Mouse (Mus musculus): ENCODE data around the gene 1700021F05Rik.
"Not testable (repeated sequence)": the region's sequence is repeated elsewhere in the genome, so short reads cannot be mapped to it uniquely, and the experiment has no call there.

The 1700021F05Rik gene

GRCm38 (mm10) chr10:43538831-43539230 lies 2.0 kb downstream of the 1700021F05Rik start:
- no peak for DNase-seq (ENCODE audit: low spot score)

GRCm38 (mm10) chr10:43537652-43538051 lies 3.1 kb downstream of the 1700021F05Rik start:
- DNase-seq (ENCODE audit: low spot score), result peak; percentile 18

- DNase-seq (ENCODE audit: low spot score), result no peak
These were observed 6.4 kb downstream of the 1700021F05Rik start for GRCm38 (mm10) chr10:43534382-43534781.

- no peak for DNase-seq (ENCODE audit: low spot score)
These were observed 13.2 kb downstream of the 1700021F05Rik start for GRCm38 (mm10) chr10:43527283-43528269.

GRCm38 (mm10) chr10:43523931-43524330 lies 16.9 kb downstream of the 1700021F05Rik start, which contains the start of gene Gm9803:
TSS of gene Gm9803 (plus strand) at chr10:43524084.
- DNase-seq (ENCODE audit: low spot score), result not testable (repeated sequence)

- no peak for DNase-seq (ENCODE audit: low spot score)
These were observed 20.8 kb downstream of the 1700021F05Rik start for GRCm38 (mm10) chr10:43519977-43520376.

GRCm38 (mm10) chr10:43518368-43518767 lies 22.4 kb downstream of the 1700021F05Rik start:
- DNase-seq (ENCODE audit: low spot score), result no peak

- DNase-seq (ENCODE audit: low spot score), result no peak
These were observed 23.0 kb downstream of the 1700021F05Rik start for GRCm38 (mm10) chr10:43517836-43518235.

GRCm38 (mm10) chr10:43516992-43517660 lies 23.7 kb downstream of the 1700021F05Rik start:
- DNase-seq (ENCODE audit: low spot score), result no peak

- DNase-seq (ENCODE audit: low spot score), result no peak
These were observed 27.8 kb downstream of the 1700021F05Rik start for GRCm38 (mm10) chr10:43512976-43513375.

- no peak for DNase-seq (ENCODE audit: low spot score)
These were observed 31.6 kb downstream of the 1700021F05Rik start for GRCm38 (mm10) chr10:43509228-43509627.

GRCm38 (mm10) chr10:43507051-43507450 lies 33.7 kb downstream of the 1700021F05Rik start:
- no peak for DNase-seq (ENCODE audit: low spot score)

GRCm38 (mm10) chr10:43504291-43504690 lies 36.5 kb downstream of the 1700021F05Rik start:
- DNase-seq (ENCODE audit: low spot score), result no peak

GRCm38 (mm10) chr10:43502599-43502998 lies 38.2 kb downstream of the 1700021F05Rik start:
- no peak for DNase-seq (ENCODE audit: low spot score)

- no peak for DNase-seq (ENCODE audit: low spot score)
These were observed 49.9 kb downstream of the 1700021F05Rik start for GRCm38 (mm10) chr10:43490846-43491245.

GRCm38 (mm10) chr10:43490034-43490433 lies 50.8 kb downstream of the 1700021F05Rik start:
- no peak for DNase-seq (ENCODE audit: low spot score)

GRCm38 (mm10) chr10:43489550-43489949 lies 51.2 kb downstream of the 1700021F05Rik start:
- DNase-seq (ENCODE audit: low spot score), result no peak

- no peak for DNase-seq (ENCODE audit: low spot score)
These were observed 51.7 kb downstream of the 1700021F05Rik start for GRCm38 (mm10) chr10:43489139-43489538.

- DNase-seq (ENCODE audit: low spot score), result peak; percentile 42
These were observed 52.5 kb downstream of the 1700021F05Rik start for GRCm38 (mm10) chr10:43488258-43488657.

GRCm38 (mm10) chr10:43487441-43488010 lies 53.3 kb downstream of the 1700021F05Rik start:
- no peak for DNase-seq (ENCODE audit: low spot score)

GRCm38 (mm10) chr10:43485751-43486268 lies 55.0 kb downstream of the 1700021F05Rik start:
- DNase-seq (ENCODE audit: low spot score), result no peak

GRCm38 (mm10) chr10:43483426-43483995 lies 57.3 kb downstream of the 1700021F05Rik start:
- DNase-seq (ENCODE audit: low spot score), result peak; percentile 90

Measured in adipocyte (in vitro differentiated cells).